Mouse (Mus musculus) forebrain, embryonic 12.5 days (tissue): ENCODE measurements around the gene Pparg. TPM values are rescaled to one million over a fixed set of nuclear protein-coding genes. Genes with fewer than 3 reads are reported as not detected.

ENCODE experiments used
- ATAC-seq: fragments of 200-750 bp; cut with Nextera tagmentation; 2 replicates; pipeline ENCODE4 v1.8.0; 2017; ENCODE audit warnings: moderate TSS enrichment; ENCODE audit not compliant: low FRiP score
- H3K27ac ChIP-seq: fragments of 300-500 bp; sonication (generic); 2 replicates; pipeline ENCODE4 v1.5.1; 2016; ENCODE audit warnings: mild to moderate bottlenecking
- H3K27me3 ChIP-seq: fragments of 300-500 bp; sonication (generic); 2 replicates; pipeline ENCODE4 v1.6.1; 2016; ENCODE audit warnings: mild to moderate bottlenecking
- H3K36me3 ChIP-seq: fragments of 300-500 bp; sonication (generic); replicated peaks from 2 replicates; pipeline ENCODE4 v1.6.1; 2016; ENCODE audit warnings: mild to moderate bottlenecking
- H3K4me1 ChIP-seq: fragments of 300-500 bp; sonication (generic); 2 replicates; pipeline ENCODE4 v1.6.1; 2016
- H3K4me2 ChIP-seq: fragments of 300-500 bp; sonication (generic); 2 replicates; pipeline ENCODE4 v1.6.1; 2016; ENCODE audit warnings: mild to moderate bottlenecking, moderate library complexity
- H3K4me3 ChIP-seq: fragments of 300-500 bp; sonication (generic); replicated peaks from 2 replicates; pipeline ENCODE4 v1.5.1; 2016; ENCODE audit warnings: mild to moderate bottlenecking
- H3K9ac ChIP-seq: fragments of 300-500 bp; sonication (generic); 2 replicates; pipeline ENCODE4 v1.6.1; 2016; ENCODE audit warnings: mild to moderate bottlenecking
- H3K9me3 ChIP-seq: fragments of 300-500 bp; sonication (generic); 2 replicates; pipeline ENCODE4 v1.6.1; 2016
- WGBS: fragments of 180-500 bp; shearing (Covaris S2); methylation state at CpG from one replicate; pipeline ENCODE4 v1.1.7; 2016; 5-methylcytosine and 5-hydroxymethylcytosine counted together
- polyA plus RNA-seq: library from polyadenylated mRNA; unstranded; fragments of >200 nt; fragmentation: Nextera tagmentation; extraction: Ambion mirVana; gene quantifications from 2 replicates; pipeline ENCODE4 v1.2.1, GENCODE M21; 2016

Pparg gene
- polyA plus RNA-seq, 1 experiment from 2014 or later = not detected

DNA sequence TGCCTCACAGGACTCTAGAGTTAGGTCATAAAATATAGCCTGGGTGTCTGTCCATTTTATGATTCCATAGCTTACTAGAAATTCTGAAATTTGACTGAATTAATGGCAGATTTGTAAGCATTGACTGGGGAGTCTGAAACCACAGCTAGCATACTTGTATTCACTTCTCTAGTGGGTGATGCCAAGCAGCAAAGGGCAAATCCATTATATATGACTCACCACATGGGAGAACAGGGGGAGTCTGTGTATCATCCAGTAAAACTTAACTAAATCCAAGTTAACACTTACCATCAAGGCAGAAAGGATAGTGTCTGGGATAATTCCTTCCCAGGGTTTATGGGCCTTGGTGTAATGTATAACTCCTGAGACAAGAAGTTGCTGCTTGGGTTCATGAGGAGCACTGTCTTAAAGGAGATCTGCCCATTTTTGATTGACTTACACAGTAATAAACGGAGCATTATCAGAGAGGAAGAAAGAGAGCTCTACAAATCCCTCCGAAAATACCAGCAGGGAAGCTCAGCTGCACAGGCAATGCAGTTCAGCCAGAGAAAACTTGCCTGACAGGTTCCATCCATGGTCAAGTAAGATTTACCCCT, 27.6 kb upstream of the Pparg start:
- no peak overlapping the region for H3K4me3 ChIP-seq
- WGBS = 46% methylated on average over 2 of the region's 2 CpGs
- H3K4me2 ChIP-seq = no peak overlapping the region
- no peaks in the 10 kb centered on the region for H3K36me3 ChIP-seq
- no peak for ATAC-seq
- H3K27me3 ChIP-seq = no peaks in the 10 kb centered on the region
- no peak overlapping the region for H3K9ac ChIP-seq
- H3K9me3 ChIP-seq = no peaks in the 10 kb centered on the region
- no peak overlapping the region for H3K27ac ChIP-seq
- H3K4me1 ChIP-seq = peaks cover 9% of the 10 kb centered on the region

DNA sequence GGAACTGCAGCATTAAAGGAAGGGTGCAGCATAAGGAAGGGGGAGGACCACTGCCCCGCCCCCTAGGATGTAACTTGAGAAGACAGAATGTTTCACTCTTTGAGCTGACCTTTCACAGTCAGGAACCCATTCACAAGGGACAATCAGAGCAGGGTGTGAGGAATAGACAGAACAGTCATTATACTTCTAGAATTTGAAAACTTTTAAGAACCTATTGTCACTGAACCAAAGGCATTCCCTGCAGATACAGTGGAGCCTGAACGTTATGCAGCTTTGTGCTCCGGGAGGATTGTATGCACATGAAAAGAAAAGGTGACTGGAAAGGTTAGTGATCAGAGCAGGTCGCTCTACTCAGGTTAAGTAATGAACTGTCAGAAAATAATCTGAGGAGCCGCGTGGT, 25.2 kb upstream of the Pparg start:
- ATAC-seq = no peak
- WGBS = 41% methylated on average over 6 of the region's 6 CpGs
- H3K9ac ChIP-seq = no peak overlapping the region

DNA sequence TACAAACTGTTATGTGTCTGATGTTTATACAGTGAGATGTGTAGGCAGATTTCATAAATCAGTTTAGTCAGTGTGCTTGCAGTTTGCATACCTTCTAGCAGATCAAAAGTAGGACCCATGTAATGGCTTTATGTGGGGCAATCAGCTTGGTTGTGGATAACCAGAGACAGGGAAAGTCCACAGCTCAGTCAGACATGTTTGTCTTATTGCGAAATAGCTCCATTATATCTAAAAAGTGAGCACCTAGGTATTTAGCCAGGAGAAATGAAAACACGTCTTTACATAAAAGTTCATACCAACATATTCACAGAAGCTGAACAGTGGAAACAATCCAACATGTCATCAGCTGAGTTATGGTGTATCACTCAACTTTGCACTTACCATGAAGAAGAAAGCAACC, 20.7 kb upstream of the Pparg start:
- Histone ChIP-seq H3K36me3 (no peaks in the 10 kb centered on the region), H3K27me3 (no peaks in the 10 kb centered on the region), H3K9me3 (no peaks in the 10 kb centered on the region), H3K4me2 (no peak overlapping the region), H3K9ac (no peak overlapping the region), H3K4me1 (peaks cover 17% of the 10 kb centered on the region), H3K4me3 (no peak overlapping the region), H3K27ac (no peak overlapping the region)
- no peak for ATAC-seq
- 89% methylated on average over 2 of the region's 2 CpGs for WGBS

More for the DNA sequence above, 25.2 kb upstream of the Pparg start:
- H3K27ac ChIP-seq = no peak overlapping the region
- H3K4me3 ChIP-seq = no peak overlapping the region
- H3K4me1 ChIP-seq = peaks cover 9% of the 10 kb centered on the region
- H3K4me2 ChIP-seq = no peak overlapping the region
- no peaks in the 10 kb centered on the region for H3K27me3 ChIP-seq
- H3K9me3 ChIP-seq = no peaks in the 10 kb centered on the region
- H3K36me3 ChIP-seq = no peaks in the 10 kb centered on the region

DNA sequence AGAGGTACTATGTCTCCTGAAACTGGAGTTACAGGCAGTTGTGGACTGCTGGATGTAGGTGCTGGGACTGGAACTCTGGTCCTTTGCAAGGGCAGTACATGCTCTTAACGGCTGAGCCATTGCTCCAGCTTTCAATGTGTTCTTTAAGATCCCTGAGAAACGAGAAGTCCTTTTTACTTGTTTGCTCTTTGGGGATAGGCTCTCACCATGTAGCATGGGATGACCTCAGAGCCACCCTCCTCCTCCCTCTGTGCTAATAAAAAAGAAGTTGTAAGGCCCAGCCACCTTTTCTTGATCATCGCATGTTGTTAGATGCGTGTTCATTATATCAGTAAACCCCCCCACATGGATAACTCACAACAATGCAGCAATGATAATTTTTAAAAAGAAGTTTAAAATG, 17.7 kb upstream of the Pparg start:
- H3K27me3 ChIP-seq = no peaks in the 10 kb centered on the region
- WGBS = 75% methylated on average over 4 of the region's 4 CpGs
- H3K36me3 ChIP-seq = no peaks in the 10 kb centered on the region
- no peak overlapping the region for H3K9ac ChIP-seq
- H3K4me3 ChIP-seq = no peak overlapping the region
- H3K9me3 ChIP-seq = no peaks in the 10 kb centered on the region
- no peak for ATAC-seq
- peaks cover 8% of the 10 kb centered on the region for H3K4me1 ChIP-seq
- H3K4me2 ChIP-seq = no peak overlapping the region
- no peak overlapping the region for H3K27ac ChIP-seq

DNA sequence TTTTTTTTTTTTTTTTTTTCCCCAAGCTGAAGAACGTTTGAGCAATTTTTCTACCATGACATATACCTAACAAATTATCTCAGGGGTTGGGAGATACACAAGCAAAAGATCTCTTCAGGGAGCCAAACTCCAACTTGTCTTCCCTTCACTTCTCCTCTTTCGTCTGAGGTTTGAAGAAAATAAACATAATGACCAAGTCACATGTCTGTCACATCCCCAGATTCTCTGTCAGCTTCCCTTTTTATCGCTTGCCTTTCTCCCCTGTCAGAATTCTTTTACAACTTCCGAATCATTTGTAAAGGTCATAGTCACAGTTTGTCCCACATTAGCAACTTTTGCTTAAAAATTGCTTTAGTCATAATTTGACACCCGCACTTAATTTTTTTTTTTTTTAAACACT, 17.2 kb upstream of the Pparg start:
- peaks cover 8% of the 10 kb centered on the region for H3K4me1 ChIP-seq
- no peak overlapping the region for H3K27ac ChIP-seq
- H3K27me3 ChIP-seq = no peaks in the 10 kb centered on the region
- H3K4me3 ChIP-seq = no peak overlapping the region
- no peak overlapping the region for H3K9ac ChIP-seq
- ATAC-seq = no peak
- H3K36me3 ChIP-seq = no peaks in the 10 kb centered on the region
- no peak overlapping the region for H3K4me2 ChIP-seq
- H3K9me3 ChIP-seq = no peaks in the 10 kb centered on the region
- 60% methylated on average over 5 of the region's 5 CpGs for WGBS

DNA sequence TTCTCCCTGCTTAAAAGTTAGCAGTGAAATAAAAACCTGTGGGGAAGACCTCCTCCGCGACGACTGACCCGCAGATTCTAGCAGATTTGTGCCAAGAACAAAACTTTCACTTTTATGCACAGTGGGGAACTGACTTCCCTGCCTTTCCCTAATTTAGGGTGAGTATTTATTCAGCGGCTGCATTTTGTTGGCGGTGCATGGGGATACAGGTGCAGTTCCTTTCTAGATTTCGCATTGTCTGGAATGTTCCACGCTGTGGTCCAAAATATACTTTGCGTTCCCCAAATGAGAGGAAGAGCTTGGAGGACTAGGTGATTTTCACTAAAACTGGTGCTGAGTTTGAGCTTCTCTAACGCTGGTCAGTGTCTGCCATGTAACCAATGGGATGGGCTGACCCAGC, 16.6 kb upstream of the Pparg start:
- 29% methylated on average over 10 of the region's 10 CpGs for WGBS
- no peaks in the 10 kb centered on the region for H3K27me3 ChIP-seq
- ATAC-seq = no peak
- no peak overlapping the region for H3K27ac ChIP-seq
- 0 out of 2 replicates have a peak overlapping the region, but pooled peaks have one; percentile 17 for H3K4me2 ChIP-seq
- no peak overlapping the region for H3K9ac ChIP-seq
- H3K4me3 ChIP-seq = no peak overlapping the region
- H3K4me1 ChIP-seq = peaks cover 8% of the 10 kb centered on the region
- no peaks in the 10 kb centered on the region for H3K9me3 ChIP-seq
- no peaks in the 10 kb centered on the region for H3K36me3 ChIP-seq

DNA sequence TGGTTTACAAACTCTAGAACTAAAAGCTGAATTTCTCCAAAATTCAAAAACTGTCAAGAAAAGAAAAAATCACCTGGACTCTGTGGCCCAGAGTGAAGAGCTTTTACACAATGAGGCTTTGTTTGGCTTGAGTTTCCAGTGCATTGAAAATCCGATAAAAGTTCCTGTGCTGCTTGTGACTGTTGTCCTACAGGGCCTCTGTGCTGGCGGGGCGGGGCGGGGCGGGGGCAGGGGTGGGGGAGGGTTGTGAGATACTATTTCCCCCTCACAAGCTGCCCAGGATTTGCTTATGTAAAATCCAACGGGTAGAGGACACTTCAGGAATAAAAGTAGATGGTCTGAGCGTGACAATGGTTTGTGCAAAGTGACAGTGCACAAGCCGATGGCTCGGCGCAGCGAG, 16.2 kb upstream of the Pparg start:
- H3K4me2 ChIP-seq = peak overlapping the region; percentile 17; the same call in 1 of the 2 replicates
- no peaks in the 10 kb centered on the region for H3K27me3 ChIP-seq
- H3K27ac ChIP-seq = no peak overlapping the region
- no peak overlapping the region for H3K4me3 ChIP-seq
- H3K9me3 ChIP-seq = no peaks in the 10 kb centered on the region
- no peak for ATAC-seq
- peaks cover 8% of the 10 kb centered on the region for H3K4me1 ChIP-seq
- no peaks in the 10 kb centered on the region for H3K36me3 ChIP-seq
- WGBS = 27% methylated on average over 11 of the region's 11 CpGs
- no peak overlapping the region for H3K9ac ChIP-seq

DNA sequence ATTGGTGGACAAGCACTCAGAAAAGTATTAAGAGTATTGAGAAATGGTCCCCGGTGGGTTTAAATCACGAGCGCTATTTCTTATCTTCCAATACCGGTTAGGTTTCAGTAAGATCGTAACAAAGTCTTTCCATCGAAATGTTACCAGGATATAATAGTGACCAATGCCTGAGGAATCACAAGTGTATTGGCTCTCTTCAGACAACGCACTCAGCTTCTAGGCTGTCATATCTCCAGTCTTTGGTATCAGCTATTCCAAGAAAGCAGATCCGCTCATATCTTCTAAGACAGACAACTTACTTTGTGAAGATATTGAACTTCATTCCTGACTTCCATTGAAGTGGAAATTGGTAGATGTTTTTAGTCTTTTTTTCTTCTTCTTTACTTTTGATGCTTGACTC, 15.7 kb upstream of the Pparg start:
- ATAC-seq = no peak
- no peaks in the 10 kb centered on the region for H3K36me3 ChIP-seq
- peaks cover 8% of the 10 kb centered on the region for H3K4me1 ChIP-seq
- H3K4me2 ChIP-seq = 0 out of 2 replicates have a peak overlapping the region, but pooled peaks have one; percentile 17
- 86% methylated on average over 8 of the region's 8 CpGs for WGBS
- H3K27ac ChIP-seq = no peak overlapping the region
- H3K9ac ChIP-seq = no peak overlapping the region
- H3K27me3 ChIP-seq = no peaks in the 10 kb centered on the region
- H3K4me3 ChIP-seq = no peak overlapping the region
- H3K9me3 ChIP-seq = no peaks in the 10 kb centered on the region

DNA sequence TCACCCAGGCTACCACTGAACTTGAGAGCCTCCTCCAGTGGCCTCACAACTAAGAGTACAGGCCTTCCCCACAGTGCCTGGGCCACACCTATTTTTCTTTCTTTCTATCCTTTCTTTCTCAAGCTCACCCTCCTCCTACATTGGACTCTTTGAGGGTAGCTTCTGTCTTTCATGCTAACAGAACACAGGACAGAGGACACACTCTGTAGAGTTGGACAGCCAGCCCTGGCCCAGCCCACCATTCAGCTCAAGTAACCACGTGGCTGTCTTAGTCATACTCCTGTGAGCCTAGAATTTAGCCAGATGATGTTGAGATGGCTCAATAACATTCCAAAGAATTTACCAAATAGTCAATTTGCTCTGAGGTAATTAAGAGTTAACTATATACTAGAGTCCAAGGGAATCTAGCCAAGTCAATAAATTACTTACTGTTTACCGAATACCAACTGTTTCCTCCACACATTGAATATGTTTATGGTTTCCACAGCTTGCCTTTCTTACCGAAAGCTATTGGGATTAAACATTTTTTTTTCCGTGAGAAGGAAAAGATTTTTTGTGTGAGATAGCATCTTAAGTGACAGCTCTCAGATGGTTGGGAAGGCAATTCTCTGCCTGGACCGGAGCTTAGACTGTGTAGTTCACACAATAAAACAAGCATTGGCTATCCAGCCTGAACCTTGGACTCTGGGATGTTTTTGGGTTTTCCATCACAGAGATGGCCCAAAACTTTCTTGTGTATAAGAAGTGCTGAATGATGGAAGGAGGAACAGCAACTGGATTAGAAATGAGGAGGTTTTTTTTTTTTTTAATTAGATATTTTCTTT, 10.9 kb upstream of the Pparg start:
- Histone ChIP-seq H3K27ac (no peak overlapping the region), H3K9me3 (no peaks in the 10 kb centered on the region), H3K4me1 (no peaks in the 10 kb centered on the region; the same call in 1 of the 2 replicates), H3K9ac (no peak overlapping the region), H3K4me3 (no peak overlapping the region), H3K4me2 (no peak overlapping the region), H3K36me3 (no peaks in the 10 kb centered on the region), H3K27me3 (no peaks in the 10 kb centered on the region)
- WGBS = 83% methylated on average over 5 of the region's 5 CpGs
- ATAC-seq = no peak

DNA sequence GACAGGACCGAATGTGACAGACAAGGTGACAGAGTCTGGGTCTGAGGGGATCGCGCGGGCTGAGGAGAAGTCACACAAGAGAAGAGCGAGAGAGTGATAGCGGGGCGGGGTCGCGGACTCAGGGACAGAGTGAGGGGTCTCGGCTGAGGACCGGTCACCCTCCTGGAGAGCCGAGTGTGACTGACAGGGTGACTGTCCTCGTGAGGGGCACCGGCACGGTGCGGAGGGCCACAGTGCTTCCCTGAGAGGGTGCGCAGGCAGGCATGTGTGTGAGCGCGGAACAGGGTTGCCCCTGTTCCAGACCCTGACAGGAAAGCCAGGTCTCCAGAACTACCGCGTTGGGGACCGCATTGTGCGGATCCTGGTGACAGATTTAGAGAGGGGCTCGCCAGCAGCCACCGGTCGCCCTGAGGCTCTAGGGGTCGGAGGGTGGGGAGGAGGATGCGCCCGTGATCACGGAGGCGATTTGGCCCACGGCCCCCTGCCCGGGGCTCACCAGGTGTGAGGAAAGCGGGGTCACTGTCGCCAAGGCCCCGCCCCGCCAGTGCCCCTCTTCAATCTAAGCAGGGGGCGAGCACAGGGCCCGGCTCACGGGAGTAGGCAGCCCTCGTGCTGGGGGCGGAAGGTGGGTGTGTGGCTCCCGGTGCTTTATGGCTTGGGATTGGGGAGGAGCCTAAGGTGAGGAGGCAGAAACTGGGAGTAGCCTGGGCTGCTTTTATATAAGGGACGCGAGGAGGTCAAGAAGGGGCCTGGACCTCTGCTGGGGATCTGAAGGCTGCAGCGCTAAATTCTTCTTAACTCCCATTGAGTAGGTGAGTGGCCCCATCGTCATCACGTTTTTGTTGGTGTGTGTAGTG, 1.1 kb downstream of the Pparg start:
- Histone ChIP-seq H3K4me2 (peak overlapping the region; percentile 99), H3K9ac (peak overlapping the region; percentile 49), H3K27ac (no peak overlapping the region)

DNA sequence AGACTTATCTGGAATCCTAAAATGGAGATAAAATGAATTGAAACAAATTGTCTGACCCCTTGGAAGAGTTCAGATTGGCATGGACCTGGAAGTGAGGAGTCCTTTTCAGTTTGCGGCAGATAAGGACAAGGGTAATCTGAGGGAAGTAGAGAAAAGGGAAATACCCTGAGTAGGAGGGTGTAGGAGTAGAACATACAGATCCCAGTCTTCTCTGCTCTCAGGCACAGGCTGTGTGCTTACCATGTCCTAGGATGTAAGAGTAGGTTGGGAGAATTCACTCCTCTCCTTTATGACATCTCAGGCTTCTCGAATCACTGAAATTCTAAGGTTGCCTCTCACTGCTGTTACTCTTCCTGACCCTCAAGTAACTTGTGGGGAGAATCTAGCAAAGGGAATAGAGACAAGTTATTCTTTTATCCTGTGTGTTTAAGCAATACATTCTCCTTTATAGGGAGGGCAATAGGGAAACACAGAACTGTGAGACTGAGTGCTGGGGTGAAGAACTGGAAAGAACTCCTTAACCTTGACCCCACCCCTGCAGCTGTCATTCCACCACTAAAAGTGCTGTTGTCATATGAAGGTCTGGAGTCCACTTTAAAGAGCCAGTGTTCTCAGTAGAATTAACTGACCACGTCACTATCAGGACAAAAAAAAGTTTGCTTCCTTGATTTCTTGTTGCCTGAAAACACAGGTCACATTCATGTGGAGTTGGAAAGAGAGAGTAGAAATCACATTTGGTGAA, 6.3 kb downstream of the Pparg start:
- peaks cover 7% of the 10 kb centered on the region for H3K27me3 ChIP-seq
- whole genome bisulfite sequencing = 88% methylated on average over 3 of the region's 3 CpGs
- no peak overlapping the region for H3K4me3 ChIP-seq
- peaks cover 1% of the 10 kb centered on the region; the same call in 1 of the 2 replicates for H3K4me1 ChIP-seq
- no peak for ATAC-seq
- no peak overlapping the region for H3K4me2 ChIP-seq
- no peaks in the 10 kb centered on the region for H3K36me3 ChIP-seq
- no peak overlapping the region for H3K9ac ChIP-seq
- H3K9me3 ChIP-seq = no peaks in the 10 kb centered on the region
- no peak overlapping the region for H3K27ac ChIP-seq

More for the DNA sequence above, 1.1 kb downstream of the Pparg start:
- Histone ChIP-seq H3K4me3 (peak overlapping the region; percentile 62), H3K9me3 (peaks cover 6% of the 10 kb centered on the region; the same call in 1 of the 2 replicates), H3K27me3 (peaks cover 31% of the 10 kb centered on the region), H3K4me1 (peaks cover 15% of the 10 kb centered on the region), H3K36me3 (no peaks in the 10 kb centered on the region)
- WGBS = under 1% methylated on average over 48 of the region's 48 CpGs
- ATAC-seq = peak; percentile 53
